Mouse (Mus musculus): ENCODE data around the gene Rsrc1. TPM values are rescaled to one million over a fixed set of nuclear protein-coding genes. Genes with fewer than 3 reads are reported as not detected.
"Not testable (repeated sequence)": the region's sequence is repeated elsewhere in the genome, so short reads cannot be mapped to it uniquely, and the experiment has no call there.

Gene Rsrc1
- polyA plus RNA-seq, 1 experiment from 2014 or later: 103 TPM

GRCm38 (mm10) chr3:66985539-66986286 lies 4.5 kb downstream of the Rsrc1 start:
- DNase-seq (ENCODE audit: low read depth, low spot score) (peak; percentile 67), ATAC-seq (peak; percentile 60)
- no peak for TF ChIP-seq CTCF (IDR thresholded peaks at IDR 0.05)
- no peaks in the 10 kb centered on the region for H3K27me3 ChIP-seq
- in situ Hi-C loops (cut with MboI; ENCODE audit: low pct_unique_long_range_greater_than_20kb): loop anchor here (10.0 to 25.0 kb wide), 4 partner anchors 359 to 1023 kb away; partner anchors contain the start of genes Ccnl1 and Veph1
- ChIA-PET POLR2A (no interaction called here), CTCF (interaction anchor here (0.8 to 2.1 kb wide), 4 partner anchors 10 to 575 kb away, joined by 3 to 7 read pairs (median 4); no protein-coding TSS in a partner anchor)

- H3K27me3 ChIP-seq: no peaks in the 10 kb centered on the region
- ChIA-PET CTCF (interaction anchor here (0.8 to 2.1 kb wide), 4 partner anchors 10 to 576 kb away, joined by 3 to 7 read pairs (median 4); no protein-coding TSS in a partner anchor), POLR2A (no interaction called here)
- DNase-seq (ENCODE audit: low read depth, low spot score) (no peak), ATAC-seq (no peak)
- TF ChIP-seq CTCF (IDR thresholded peaks at IDR 0.05): no peak
- in situ Hi-C loops (cut with MboI; ENCODE audit: low pct_unique_long_range_greater_than_20kb): loop anchor here (10.0 to 25.0 kb wide), 4 partner anchors 359 to 1024 kb away; partner anchors contain the start of genes Ccnl1 and Veph1
These were observed 5.0 kb downstream of the Rsrc1 start for GRCm38 (mm10) chr3:66986287-66986560.

- no peaks in the 10 kb centered on the region for H3K27me3 ChIP-seq
- ChIA-PET POLR2A (no interaction called here), CTCF (no interaction called here)
- in situ Hi-C loops (cut with MboI; ENCODE audit: low pct_unique_long_range_greater_than_20kb): loop anchor here (25.0 kb wide), 1 partner anchor 1035 kb away; the partner anchor contains the start of gene Ccnl1
- TF ChIP-seq CTCF (IDR thresholded peaks at IDR 0.05): no peak
- ATAC-seq (no peak), DNase-seq (ENCODE audit: low read depth, low spot score) (no peak)
These were observed 15.6 kb downstream of the Rsrc1 start for GRCm38 (mm10) chr3:66996820-66997219.

GRCm38 (mm10) chr3:67036387-67037062 lies 55.3 kb downstream of the Rsrc1 start:
- CTCF ChIA-PET: interaction anchor here (1.2 kb wide), 1 partner anchor 26 kb away, joined by 5 read pairs; no protein-coding TSS in a partner anchor
- no peaks in the 10 kb centered on the region for H3K27me3 ChIP-seq
- POLR2A ChIA-PET: interaction anchor here (0.9 kb wide), 1 partner anchor 21 kb away, joined by 3 read pairs; no protein-coding TSS in a partner anchor
- ATAC-seq (no peak), DNase-seq (ENCODE audit: low read depth, low spot score) (no peak)
- in situ Hi-C loops (cut with MboI; ENCODE audit: low pct_unique_long_range_greater_than_20kb): no loop called here
- TF ChIP-seq CTCF (IDR thresholded peaks at IDR 0.05): no peak

- ChIA-PET CTCF (interaction anchor here (1.2 kb wide), 1 partner anchor 16 kb away, joined by 3 read pairs; no protein-coding TSS in a partner anchor), POLR2A (interaction anchor here (0.7 kb wide), 1 partner anchor 24 kb away, joined by 3 read pairs; no protein-coding TSS in a partner anchor)
- in situ Hi-C loops (cut with MboI; ENCODE audit: low pct_unique_long_range_greater_than_20kb): no loop called here
- DNase-seq (ENCODE audit: low read depth, low spot score) (no peak), ATAC-seq (no peak)
- no peak for TF ChIP-seq CTCF (IDR thresholded peaks at IDR 0.05)
- H3K27me3 ChIP-seq: no peaks in the 10 kb centered on the region
These were observed 78.6 kb downstream of the Rsrc1 start for GRCm38 (mm10) chr3:67059755-67060154.

GRCm38 (mm10) chr3:67070575-67071488 lies 89.6 kb downstream of the Rsrc1 start:
- in situ Hi-C loops (cut with MboI; ENCODE audit: low pct_unique_long_range_greater_than_20kb): no loop called here
- ChIA-PET CTCF (no interaction called here), POLR2A (interaction anchor here (0.7 kb wide), 1 partner anchor 114 kb away, joined by 3 read pairs; no protein-coding TSS in a partner anchor)
- DNase-seq (ENCODE audit: low read depth, low spot score): no peak
- no peaks in the 10 kb centered on the region for H3K27me3 ChIP-seq
- TF ChIP-seq CTCF (IDR thresholded peaks at IDR 0.05): no peak
- ATAC-seq: no peak

- CTCF ChIA-PET: interaction anchor here (1.5 kb wide), 1 partner anchor 19 kb away, joined by 3 read pairs; no protein-coding TSS in a partner anchor
- ATAC-seq; POLR2A ChIA-PET; DNase-seq (ENCODE audit: low read depth, low spot score); H3K27me3 ChIP-seq; in situ Hi-C loops (cut with MboI; ENCODE audit: low pct_unique_long_range_greater_than_20kb): not testable (repeated sequence)
These were observed 92.5 kb downstream of the Rsrc1 start for GRCm38 (mm10) chr3:67073653-67074052.

- CTCF ChIA-PET: interaction anchor here (1.2 kb wide), 1 partner anchor 16 kb away, joined by 3 read pairs; no protein-coding TSS in a partner anchor
- POLR2A ChIA-PET: interaction anchor here (0.5 kb wide), 1 partner anchor 701 kb away, joined by 3 read pairs; no protein-coding TSS in a partner anchor
- H3K27me3 ChIP-seq: no peaks in the 10 kb centered on the region
- ATAC-seq: no peak
- no peak for DNase-seq (ENCODE audit: low read depth, low spot score)
- TF ChIP-seq CTCF (IDR thresholded peaks at IDR 0.05): no peak
- in situ Hi-C loops (cut with MboI; ENCODE audit: low pct_unique_long_range_greater_than_20kb): no loop called here
These were observed 94.3 kb downstream of the Rsrc1 start for GRCm38 (mm10) chr3:67075484-67075883.

- H3K27me3 ChIP-seq: no peaks in the 10 kb centered on the region
- POLR2A ChIA-PET: no interaction called here
- in situ Hi-C loops (cut with MboI; ENCODE audit: low pct_unique_long_range_greater_than_20kb): no loop called here
- CTCF ChIA-PET: no interaction called here
- DNase-seq (ENCODE audit: low read depth, low spot score) (no peak), ATAC-seq (no peak)
- TF ChIP-seq CTCF (IDR thresholded peaks at IDR 0.05): no peak
These were observed 103.6 kb downstream of the Rsrc1 start for GRCm38 (mm10) chr3:67084742-67085141.

- H3K27me3 ChIP-seq: no peaks in the 10 kb centered on the region
- no peak for DNase-seq (ENCODE audit: low read depth, low spot score)
- ATAC-seq: no peak
- in situ Hi-C loops (cut with MboI; ENCODE audit: low pct_unique_long_range_greater_than_20kb): no loop called here
- ChIA-PET CTCF (interaction anchor here (0.6 kb wide), 1 partner anchor 158 kb away, joined by 3 read pairs; no protein-coding TSS in a partner anchor), POLR2A (no interaction called here)
- no peak for TF ChIP-seq CTCF (IDR thresholded peaks at IDR 0.05)
These were observed 127.2 kb downstream of the Rsrc1 start for GRCm38 (mm10) chr3:67108428-67108827.

Data from Patski (cell line).